Mouse (Mus musculus) lung, adult 2 months (tissue): ENCODE measurements around the gene Hist1h4d. TPM values are rescaled to one million over a fixed set of nuclear protein-coding genes. Genes with fewer than 3 reads are reported as not detected.
"Not testable (repeated sequence)": the region's sequence is repeated elsewhere in the genome, so short reads cannot be mapped to it uniquely, and the experiment has no call there.

Experiments used
- DNase-seq: peaks from one replicate; pipeline ENCODE4 v3.0.0; 2022
- H3K4me1 ChIP-seq: fragments of 200-500 bp; 2 replicates; pipeline ENCODE4 v1.6.1; 2011; ENCODE audit warnings: low read length; ENCODE audit not compliant: control insufficient read depth, insufficient read depth
- H3K4me3 ChIP-seq: fragments of 200-500 bp; replicated peaks from 2 replicates; pipeline ENCODE3; 2011; ENCODE audit warnings: low read depth, mild to moderate bottlenecking, control low read depth, low read length; ENCODE audit errors: extremely low read depth
- CTCF ChIP-seq: fragments of 200-500 bp; IDR thresholded peaks from 2 replicates; pipeline ENCODE4 v1.5.1; 2011; ENCODE audit warnings: mild to moderate bottlenecking, low read length, control low read depth; ENCODE audit not compliant: insufficient read depth
- POLR2A ChIP-seq: fragments of 200-500 bp; IDR thresholded peaks from 2 replicates; pipeline ENCODE4 v1.6.1; 2011; ENCODE audit warnings: low read depth, mild to moderate bottlenecking, control low read depth, low read length, borderline replicate concordance; ENCODE audit errors: extremely low read depth
- WGBS: fragments of 180-500 bp; shearing (Covaris S2); methylation state at CpG from one replicate; pipeline ENCODE4 v1.1.7; 2018; 5-methylcytosine and 5-hydroxymethylcytosine counted together
- polyA plus RNA-seq: library from polyadenylated mRNA; depleted of rRNA; stranded (reverse); fragments of >200 nt; gene quantifications from 2 replicates; pipeline ENCODE4 v1.2.3, GENCODE M21; 2012; rRNA removed

The Hist1h4d gene
- polyA plus RNA-seq, 1 experiment, result 9.0 TPM

GRCm38 (mm10) chr13:23620056-23620732 is 38.8 kb downstream of the Hist1h4d start:
- H3K4me3 ChIP-seq, result peak overlapping the region; percentile 88
- no peak for DNase-seq
- peaks cover 3% of the 10 kb centered on the region; the same call in 1 of the 2 replicates for H3K4me1 ChIP-seq
- 34% methylated on average over 12 of the region's 12 CpGs for WGBS
- no peak for TF ChIP-seq POLR2A
- TF ChIP-seq CTCF, result no peak

- Histone ChIP-seq H3K4me3 (peak within 1 kb of the TSS; percentile 88), H3K4me1 (peaks cover 3% of the 10 kb centered on the region; the same call in 1 of the 2 replicates)
- under 1% methylated on average over 27 of the region's 27 CpGs for whole genome bisulfite sequencing
- TF ChIP-seq POLR2A (peak; percentile 44; the same call in 1 of the 2 replicates), CTCF (no peak)
- DNase-seq, result peak; percentile 82
These were observed 39.5 kb downstream of the Hist1h4d start, which contains the start of gene Hist1h2be for GRCm38 (mm10) chr13:23620733-23621531. Gene Hist1h2be, minus strand, starts transcription at chr13:23621124.

- under 1% methylated on average over 18 of the region's 18 CpGs for WGBS
- Histone ChIP-seq H3K4me1 (peaks cover 3% of the 10 kb centered on the region; the same call in 1 of the 2 replicates), H3K4me3 (peak overlapping the region; percentile 88)
- peak; percentile 65 for DNase-seq
- TF ChIP-seq POLR2A (peak; percentile 82), CTCF (no peak)
These were observed 40.3 kb downstream of the Hist1h4d start for GRCm38 (mm10) chr13:23621532-23622174.

DNA sequence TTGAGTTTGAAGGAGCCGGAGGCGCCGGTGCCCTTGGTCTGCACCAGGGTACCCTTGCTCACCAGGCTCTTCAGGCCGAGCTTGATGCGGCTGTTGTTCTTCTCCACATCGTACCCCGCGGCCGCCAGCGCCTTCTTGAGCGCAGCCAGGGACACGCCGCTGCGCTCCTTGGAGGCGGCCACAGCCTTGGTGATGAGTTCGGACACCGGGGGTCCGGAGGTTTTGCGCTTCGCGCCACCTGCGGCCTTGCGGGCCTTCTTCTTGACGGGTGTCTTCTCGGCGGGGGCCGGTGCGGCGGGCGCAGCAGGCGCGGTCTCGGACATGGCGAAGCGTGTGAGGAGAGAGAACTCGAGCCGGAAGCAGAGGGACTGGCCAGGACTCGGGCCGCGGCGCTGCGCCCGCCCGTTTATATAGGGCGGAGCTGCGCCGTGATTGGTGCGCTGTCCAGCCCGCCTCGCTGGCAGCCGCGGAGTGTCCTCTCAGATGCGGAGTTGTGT is 40.8 kb downstream of the Hist1h4d start, which contains the start of gene Hist1h1e:
Hist1h1e (minus strand) TSS at position 384 of the 497 bp plus-strand sequence.
- under 1% methylated on average over 53 of the region's 53 CpGs for WGBS
- H3K4me3 ChIP-seq, result peak within 1 kb of the TSS; percentile 88
- H3K4me1 ChIP-seq, result not testable (repeated sequence)
- DNase-seq, result peak; percentile 92
- peak; percentile 96 for TF ChIP-seq POLR2A

DNA sequence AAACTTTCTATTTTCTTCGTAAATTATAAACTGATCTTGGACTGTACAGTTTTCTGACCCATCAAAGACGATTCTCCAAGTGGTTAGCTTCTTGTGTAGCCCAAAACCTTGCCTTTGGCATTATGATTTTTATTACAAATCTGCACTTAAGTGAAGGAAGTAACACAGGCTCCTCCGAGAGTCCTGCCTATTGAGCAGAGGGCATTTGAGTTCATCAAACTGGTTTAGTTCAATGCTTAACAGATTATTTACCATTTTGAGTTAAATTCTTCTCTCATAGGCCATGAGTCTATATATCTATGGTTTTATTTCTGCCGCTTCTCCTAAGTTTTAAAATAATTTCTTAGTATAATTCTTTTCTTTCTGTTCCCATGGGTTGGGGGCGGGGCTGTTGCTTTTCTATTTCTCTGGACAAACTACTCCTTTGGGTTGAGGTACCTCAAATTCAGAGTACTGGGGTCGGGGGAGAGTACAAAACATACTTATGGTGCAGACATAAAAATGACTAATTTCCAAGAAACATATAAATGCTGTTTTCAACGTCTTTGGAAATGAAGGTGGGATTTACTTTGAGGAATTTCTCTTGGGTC is 41.6 kb downstream of the Hist1h4d start:
- Histone ChIP-seq H3K4me3 (peak overlapping the region; percentile 19), H3K4me1 (peaks cover 3% of the 10 kb centered on the region; the same call in 1 of the 2 replicates)
- WGBS, result 22% methylated on average over 7 of the region's 7 CpGs
- TF ChIP-seq CTCF, result no peak
- TF ChIP-seq POLR2A, result no peak
- DNase-seq, result no peak

DNA sequence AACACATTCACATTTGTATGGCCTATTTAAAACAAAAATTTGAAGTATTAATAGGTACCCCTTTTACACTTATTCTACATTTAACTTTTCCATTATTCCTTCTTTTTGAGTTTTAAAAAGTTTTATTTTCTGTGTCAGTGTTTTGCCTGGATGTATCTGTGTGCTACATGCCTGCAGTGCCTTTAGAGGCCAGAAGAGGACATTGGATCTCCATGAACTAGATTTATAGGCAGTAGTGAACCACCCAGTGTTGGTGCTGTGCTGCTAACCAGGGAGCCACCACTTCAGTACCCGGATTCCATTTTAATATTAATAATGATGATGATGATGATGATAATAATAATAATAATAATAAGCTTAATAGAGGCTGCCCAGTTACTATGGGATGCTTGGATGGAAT is 49.3 kb downstream of the Hist1h4d start:
- Histone ChIP-seq H3K4me1 (no peaks in the 10 kb centered on the region), H3K4me3 (no peak overlapping the region)
- WGBS, result 19% methylated on average over 1 of the region's 1 CpGs
- peak; percentile 17; the same call in 1 of the 2 replicates for TF ChIP-seq CTCF
- no peak for TF ChIP-seq POLR2A
- no peak for DNase-seq

Other genes starting within 250 kb of the Hist1h4d start
- gene Zfp322a, start 212.4 kb upstream of the Hist1h4d start, polyA plus RNA-seq, result 1.4 and 2.4 TPM in 2 replicates
- 2.7 and 3.3 TPM in 2 replicates for gene Abt1, start 157.7 kb upstream of the Hist1h4d start, polyA plus RNA-seq
- not detected in 2 replicates for gene Btn1a1, start 115.7 kb upstream of the Hist1h4d start, polyA plus RNA-seq
- gene Btn2a2, start 92.7 kb upstream of the Hist1h4d start, polyA plus RNA-seq, result not detected in 2 replicates
- 27.1 and 28.0 TPM in 2 replicates for gene Hist1h4h, start 50.5 kb upstream of the Hist1h4d start, polyA plus RNA-seq
- gene Hist1h2af, start 47.7 kb upstream of the Hist1h4d start, polyA plus RNA-seq, result 28.7 and 47.1 TPM in 2 replicates
- 2.1 and 2.3 TPM in 2 replicates for gene Hist1h3g, start 46.2 kb upstream of the Hist1h4d start, polyA plus RNA-seq
- 0.66 and 0.87 TPM in 2 replicates for gene Hist1h2bh, start 38.2 kb upstream of the Hist1h4d start, polyA plus RNA-seq
- 1.3 and 1.7 TPM in 2 replicates for gene Hist1h3f, start 37.5 kb upstream of the Hist1h4d start, polyA plus RNA-seq
- gene Hist1h4f, start 29.9 kb upstream of the Hist1h4d start, polyA plus RNA-seq, result 1.4 and 1.8 TPM in 2 replicates
- 0.10 and 0.12 TPM in 2 replicates for gene Hist1h1d, start 28.3 kb upstream of the Hist1h4d start, polyA plus RNA-seq
- gene Hist1h3e, start 19.2 kb upstream of the Hist1h4d start, polyA plus RNA-seq, result 8.4 and 9.2 TPM in 2 replicates
- gene Hist1h2ae, start 10.4 kb upstream of the Hist1h4d start, polyA plus RNA-seq, result 1.8 and 2.3 TPM in 2 replicates
- gene Hist1h2bg, start 10.2 kb upstream of the Hist1h4d start, polyA plus RNA-seq, result 9.8 and 22.7 TPM in 2 replicates
- gene Hist1h2bf, start 7.4 kb upstream of the Hist1h4d start, polyA plus RNA-seq, result 2.7 and 3.4 TPM in 2 replicates
- 1.2 and 2.0 TPM in 2 replicates for gene Hist1h2ad, start 7.2 kb upstream of the Hist1h4d start, polyA plus RNA-seq
- gene Hist1h3d, start 5.8 kb upstream of the Hist1h4d start, polyA plus RNA-seq, result 2.6 and 4.5 TPM in 2 replicates
- 2.7 and 3.0 TPM in 2 replicates for gene Hist1h2be, start 39.5 kb downstream of the Hist1h4d start, polyA plus RNA-seq
- 2.0 and 2.4 TPM in 2 replicates for gene Hist1h1e, start 41.0 kb downstream of the Hist1h4d start, polyA plus RNA-seq
- 0.45 and 0.61 TPM in 2 replicates for gene Hist1h2ac, start 102.3 kb downstream of the Hist1h4d start, polyA plus RNA-seq
- gene Hist1h2bc, start 102.6 kb downstream of the Hist1h4d start, polyA plus RNA-seq, result 142 and 182 TPM in 2 replicates
- not detected in 2 replicates for gene Hist1h1t, start 114.2 kb downstream of the Hist1h4d start, polyA plus RNA-seq
- 6.3 and 6.8 TPM in 2 replicates for gene Hist1h4c, start 116.9 kb downstream of the Hist1h4d start, polyA plus RNA-seq
- 21.3 and 24.2 TPM in 2 replicates for gene Hfe, start 129.3 kb downstream of the Hist1h4d start, polyA plus RNA-seq
- gene Hist1h1c, start 157.2 kb downstream of the Hist1h4d start, polyA plus RNA-seq, result 38.1 and 46.7 TPM in 2 replicates
- 1.2 and 2.9 TPM in 2 replicates for gene Hist1h3c, start 164.0 kb downstream of the Hist1h4d start, polyA plus RNA-seq
- 2.5 and 2.6 TPM in 2 replicates for gene Hist1h2bb, start 165.1 kb downstream of the Hist1h4d start, polyA plus RNA-seq
- 2.0 and 3.9 TPM in 2 replicates for gene Hist1h2ab, start 169.5 kb downstream of the Hist1h4d start, polyA plus RNA-seq
- gene Hist1h3b, start 170.7 kb downstream of the Hist1h4d start, polyA plus RNA-seq, result 2.6 and 3.8 TPM in 2 replicates
- gene Hist1h4b, start 175.4 kb downstream of the Hist1h4d start, polyA plus RNA-seq, result 2.5 and 2.8 TPM in 2 replicates
- 2.4 and 2.9 TPM in 2 replicates for gene Hist1h4a, start 179.6 kb downstream of the Hist1h4d start, polyA plus RNA-seq
- 3.1 and 4.3 TPM in 2 replicates for gene Hist1h3a, start 180.8 kb downstream of the Hist1h4d start, polyA plus RNA-seq
- not detected in 2 replicates for gene Hist1h1a, start 182.1 kb downstream of the Hist1h4d start, polyA plus RNA-seq
- gene Trim38, start 188.3 kb downstream of the Hist1h4d start, polyA plus RNA-seq, result 0.07 TPM in 1 of 2 replicates, not detected in the other
- 0.32 and 0.52 TPM in 2 replicates for gene Slc17a2, start 225.4 kb downstream of the Hist1h4d start, polyA plus RNA-seq